Mouse (Mus musculus) fibroblast of lung, adult 2 months (primary cell): ENCODE measurements around the gene Nkain2.
"Not testable (repeated sequence)": the region's sequence is repeated elsewhere in the genome, so short reads cannot be mapped to it uniquely, and the experiment has no call there.

Experiments used
- DNase-seq: peaks from one replicate; pipeline ENCODE4 v3.0.0-alpha.2; 2011; ENCODE audit warnings: low read depth

The Nkain2 gene

GRCm38 (mm10) chr10:32052546-32053295 is 837.5 kb downstream of the Nkain2 start:
- no peak for DNase-seq

DNA sequence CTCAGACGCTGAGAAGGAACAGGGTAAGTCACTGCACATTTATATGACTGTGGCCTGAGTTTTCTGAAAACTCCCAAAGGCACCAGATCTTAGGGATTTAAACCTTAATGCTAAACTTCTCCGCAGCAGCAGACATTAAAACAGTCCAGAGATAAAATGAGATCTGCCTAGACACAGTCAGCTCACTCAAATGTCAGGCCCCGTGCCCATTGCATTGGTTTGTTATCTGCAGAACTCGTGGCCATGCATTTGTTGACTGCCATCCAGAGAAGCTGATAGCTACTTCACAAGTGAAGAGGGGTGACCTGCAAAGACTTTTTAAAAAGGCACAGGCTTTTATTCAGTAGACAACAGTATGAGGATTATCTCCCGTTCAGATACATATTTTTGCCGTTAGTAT is 838.2 kb downstream of the Nkain2 start:
- no peak for DNase-seq

GRCm38 (mm10) chr10:32029996-32030395 is 860.3 kb downstream of the Nkain2 start:
- no peak for DNase-seq

GRCm38 (mm10) chr10:32018385-32018784 is 871.9 kb downstream of the Nkain2 start:
- no peak for DNase-seq

- no peak for DNase-seq
These were observed 889.0 kb downstream of the Nkain2 start for GRCm38 (mm10) chr10:32001216-32001753.

GRCm38 (mm10) chr10:31993205-31993604 is 897.1 kb downstream of the Nkain2 start:
- DNase-seq: no peak

- no peak for DNase-seq
These were observed 911.9 kb downstream of the Nkain2 start for GRCm38 (mm10) chr10:31978387-31978786.

DNA sequence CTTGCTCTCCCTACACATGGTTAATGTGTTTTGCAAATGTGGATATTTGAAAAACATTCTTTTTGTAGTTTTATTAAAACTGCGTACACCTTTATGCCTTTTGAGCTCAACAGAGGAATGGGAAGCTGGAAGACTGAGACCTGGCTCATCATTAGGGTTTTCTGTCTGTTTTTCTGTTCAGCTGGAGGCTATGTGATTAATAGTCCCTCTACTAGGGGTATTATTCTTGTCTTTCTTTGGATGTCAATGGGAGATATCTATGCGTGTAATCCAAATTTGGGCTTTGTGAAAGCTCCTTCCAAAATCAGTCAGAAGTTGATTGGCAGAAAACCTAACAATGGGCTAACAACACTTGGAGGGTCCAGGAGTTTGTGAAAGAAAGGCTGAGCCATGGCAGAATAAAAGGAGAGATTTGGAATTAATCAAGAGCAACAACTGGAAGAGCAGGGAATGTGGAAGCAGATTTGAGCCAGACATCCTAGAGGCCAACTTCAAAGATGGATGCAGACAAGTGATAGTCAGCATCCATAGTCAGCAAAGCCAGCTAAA is 943.0 kb downstream of the Nkain2 start:
- DNase-seq: no peak

GRCm38 (mm10) chr10:31931961-31932360 is 958.3 kb downstream of the Nkain2 start:
- no peak for DNase-seq

DNA sequence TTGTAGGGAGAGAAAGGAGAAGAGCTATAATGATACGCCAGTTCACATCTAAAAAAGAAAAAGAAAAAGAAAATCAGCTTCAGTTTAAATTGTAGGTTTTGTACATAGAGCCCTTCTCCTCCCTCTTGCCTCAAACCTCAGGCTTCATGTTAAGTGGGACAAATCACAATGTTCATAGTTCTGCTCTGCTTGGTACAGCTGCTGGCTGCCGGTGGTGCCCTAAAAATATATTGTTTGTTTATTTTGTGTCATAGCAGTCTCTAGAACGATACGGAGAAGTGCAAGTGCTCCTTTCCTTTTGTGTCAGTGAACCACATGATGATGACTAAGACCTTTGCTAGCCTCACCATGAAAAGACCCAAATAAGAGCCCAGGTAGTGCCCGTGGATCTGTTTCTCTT is 962.6 kb downstream of the Nkain2 start:
- no peak for DNase-seq

- DNase-seq: not testable (repeated sequence)
These were observed 969.4 kb downstream of the Nkain2 start for GRCm38 (mm10) chr10:31920901-31921300.

GRCm38 (mm10) chr10:31907488-31907887 is 982.8 kb downstream of the Nkain2 start:
- no peak for DNase-seq

DNA sequence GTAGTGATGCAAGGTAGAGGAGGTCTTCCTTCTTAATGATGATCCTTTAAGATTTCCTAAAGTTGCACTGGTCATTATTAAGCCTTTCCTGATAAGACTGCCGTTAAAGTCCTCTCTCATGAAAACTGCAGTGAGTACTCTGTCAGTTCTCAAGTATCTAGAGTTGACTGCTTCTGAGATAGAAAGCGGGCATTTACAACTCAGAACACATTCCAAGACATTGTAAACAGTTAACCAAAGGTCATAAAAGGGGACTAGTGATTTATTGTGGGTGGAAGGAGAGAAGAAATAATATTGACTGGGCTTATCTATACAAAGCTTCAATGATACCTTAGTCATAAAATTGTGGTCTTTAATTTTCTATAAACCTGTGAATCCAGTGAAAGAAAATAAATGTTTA is 990.8 kb downstream of the Nkain2 start:
- no peak for DNase-seq

GRCm38 (mm10) chr10:31873323-31873895 is 1016.9 kb downstream of the Nkain2 start:
- no peak for DNase-seq

GRCm38 (mm10) chr10:31868275-31868674 is 1022.0 kb downstream of the Nkain2 start:
- DNase-seq: no peak

- no peak for DNase-seq
These were observed 1063.2 kb downstream of the Nkain2 start for GRCm38 (mm10) chr10:31827041-31827440.

DNA sequence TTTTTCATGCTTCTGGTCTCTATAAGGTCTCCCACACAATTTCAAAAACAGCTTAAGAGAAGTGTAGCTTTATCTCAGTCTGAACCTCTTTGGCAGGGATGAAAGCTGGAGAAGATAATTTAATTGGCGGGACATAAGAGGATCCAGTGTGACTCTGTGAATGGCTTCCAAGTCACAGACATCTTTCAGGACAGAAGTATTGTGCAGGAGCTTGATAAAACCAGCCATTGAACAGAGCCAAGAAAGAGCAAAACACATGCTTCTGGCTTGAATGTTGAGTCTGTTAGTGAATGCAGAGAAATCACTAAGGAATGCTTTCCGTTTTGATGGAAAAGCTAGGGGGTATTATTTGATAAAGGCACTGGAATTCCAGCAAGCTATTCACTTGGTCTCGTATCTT is 1077.7 kb downstream of the Nkain2 start:
- DNase-seq: no peak

GRCm38 (mm10) chr10:31742443-31743057 is 1147.7 kb downstream of the Nkain2 start:
- peak; percentile 17 for DNase-seq

DNA sequence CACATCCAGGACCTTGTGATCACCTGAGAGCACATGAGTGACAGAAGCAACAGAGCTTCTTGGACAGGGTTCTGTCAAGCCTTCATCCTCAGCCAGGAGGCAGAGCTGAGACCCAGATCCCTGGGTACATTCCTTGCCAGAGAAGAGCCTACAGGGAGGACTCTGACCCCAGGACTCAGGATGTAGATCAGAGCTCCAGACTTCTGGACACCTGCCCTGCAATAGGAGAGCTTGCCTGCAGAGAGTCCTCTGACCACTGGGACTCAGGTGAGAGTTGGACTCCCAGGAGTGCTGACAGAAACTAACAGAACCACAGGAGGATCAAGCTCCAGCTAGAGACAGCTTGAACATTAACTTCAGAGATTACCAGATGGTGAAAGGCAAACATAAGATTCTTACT is 1162.2 kb downstream of the Nkain2 start:
- DNase-seq: no peak

DNA sequence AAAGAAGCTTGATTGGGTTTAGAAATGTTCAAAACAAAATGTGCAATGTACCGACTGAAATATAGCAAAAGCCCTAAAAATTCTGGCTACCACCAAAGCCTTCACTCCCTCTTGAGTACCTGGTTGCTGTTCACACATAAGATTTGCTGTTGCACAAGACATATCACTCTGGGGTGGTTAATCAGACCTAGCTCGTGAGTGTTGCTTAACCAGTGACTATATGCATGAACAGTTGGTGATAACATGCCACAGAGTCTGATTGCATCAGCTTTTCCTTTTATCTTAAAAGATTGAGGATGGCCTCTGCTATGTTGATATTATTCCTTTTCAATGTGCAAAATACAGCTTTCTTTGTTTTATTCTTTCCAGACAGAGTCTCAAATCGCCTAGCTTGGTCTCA is 1243.0 kb downstream of the Nkain2 start:
- no peak for DNase-seq

- DNase-seq: no peak
These were observed 1244.2 kb downstream of the Nkain2 start for GRCm38 (mm10) chr10:31646083-31646482.
